Mouse (Mus musculus): ENCODE results near the gene Lrp4. TPM values are rescaled to one million over a fixed set of nuclear protein-coding genes. Genes with fewer than 3 reads are reported as not detected.

Lrp4 gene
- polyA plus RNA-seq, 1 experiment, result 0.44 TPM

GRCm38 (mm10) chr2:91426321-91426720 is 31.0 kb upstream of the Lrp4 start:
- Histone ChIP-seq H3K36me3 (ENCODE audit: control insufficient read depth, insufficient read depth, low read length) (no peaks in the 10 kb centered on the region), H3K4me1 (ENCODE audit: control insufficient read depth, insufficient read depth, low read length) (peaks cover 2% of the 10 kb centered on the region; the same call in 1 of the 2 replicates), H3K4me3 (ENCODE audit: control insufficient read depth, low read depth, low read length) (no peak overlapping the region), H3K27ac (ENCODE audit: control insufficient read depth, insufficient read depth, low read depth, low read length) (peak overlapping the region; percentile 25; the same call in 1 of the 2 replicates), H3K27me3 (ENCODE audit: control insufficient read depth, insufficient read depth, low read length) (no peaks in the 10 kb centered on the region)
- TF ChIP-seq POLR2A (IDR thresholded peaks at IDR 0.05; ENCODE audit: control insufficient read depth, low read depth, low read length), result no peak
- TF ChIP-seq CTCF (IDR thresholded peaks at IDR 0.05; ENCODE audit: control insufficient read depth, insufficient read depth, insufficient replicate concordance, low read depth, low read length), result no peak

- H3K36me3 ChIP-seq (ENCODE audit: control insufficient read depth, insufficient read depth, low read length), result no peaks in the 10 kb centered on the region
- H3K27ac ChIP-seq (ENCODE audit: control insufficient read depth, insufficient read depth, low read depth, low read length), result no peak overlapping the region
- H3K4me1 ChIP-seq (ENCODE audit: control insufficient read depth, insufficient read depth, low read length), result peaks cover 2% of the 10 kb centered on the region; the same call in 1 of the 2 replicates
- no peaks in the 10 kb centered on the region for H3K27me3 ChIP-seq (ENCODE audit: control insufficient read depth, insufficient read depth, low read length)
- no peak overlapping the region for H3K4me3 ChIP-seq (ENCODE audit: control insufficient read depth, low read depth, low read length)
- TF ChIP-seq POLR2A (IDR thresholded peaks at IDR 0.05; ENCODE audit: control insufficient read depth, low read depth, low read length) (no peak), CTCF (IDR thresholded peaks at IDR 0.05; ENCODE audit: control insufficient read depth, insufficient read depth, insufficient replicate concordance, low read depth, low read length) (no peak)
Observed at GRCm38 (mm10) chr2:91429146-91429545, 28.2 kb upstream of the Lrp4 start.

- H3K27ac ChIP-seq (ENCODE audit: control insufficient read depth, insufficient read depth, low read depth, low read length), result no peak overlapping the region
- H3K36me3 ChIP-seq (ENCODE audit: control insufficient read depth, insufficient read depth, low read length), result no peaks in the 10 kb centered on the region
- no peak overlapping the region for H3K4me3 ChIP-seq (ENCODE audit: control insufficient read depth, low read depth, low read length)
- H3K27me3 ChIP-seq (ENCODE audit: control insufficient read depth, insufficient read depth, low read length), result no peaks in the 10 kb centered on the region
- TF ChIP-seq CTCF (IDR thresholded peaks at IDR 0.05; ENCODE audit: control insufficient read depth, insufficient read depth, insufficient replicate concordance, low read depth, low read length) (no peak), POLR2A (IDR thresholded peaks at IDR 0.05; ENCODE audit: control insufficient read depth, low read depth, low read length) (no peak)
- peaks cover 2% of the 10 kb centered on the region; the same call in 1 of the 2 replicates for H3K4me1 ChIP-seq (ENCODE audit: control insufficient read depth, insufficient read depth, low read length)
Observed at GRCm38 (mm10) chr2:91429915-91430599, 27.3 kb upstream of the Lrp4 start.

GRCm38 (mm10) chr2:91430600-91430919 is 26.8 kb upstream of the Lrp4 start:
- no peak overlapping the region for H3K27ac ChIP-seq (ENCODE audit: control insufficient read depth, insufficient read depth, low read depth, low read length)
- peaks cover 2% of the 10 kb centered on the region; the same call in 1 of the 2 replicates for H3K4me1 ChIP-seq (ENCODE audit: control insufficient read depth, insufficient read depth, low read length)
- no peak overlapping the region for H3K4me3 ChIP-seq (ENCODE audit: control insufficient read depth, low read depth, low read length)
- no peaks in the 10 kb centered on the region for H3K36me3 ChIP-seq (ENCODE audit: control insufficient read depth, insufficient read depth, low read length)
- TF ChIP-seq POLR2A (IDR thresholded peaks at IDR 0.05; ENCODE audit: control insufficient read depth, low read depth, low read length) (peak; percentile 51; the same call in 1 of the 2 replicates), CTCF (IDR thresholded peaks at IDR 0.05; ENCODE audit: control insufficient read depth, insufficient read depth, insufficient replicate concordance, low read depth, low read length) (no peak)
- no peaks in the 10 kb centered on the region for H3K27me3 ChIP-seq (ENCODE audit: control insufficient read depth, insufficient read depth, low read length)

- 0 out of 2 replicates have a peak, but pooled peaks cover 3% of the 10 kb centered on the region for H3K4me1 ChIP-seq (ENCODE audit: control insufficient read depth, insufficient read depth, low read length)
Observed at GRCm38 (mm10) chr2:91436713-91437112, 20.6 kb upstream of the Lrp4 start.

GRCm38 (mm10) chr2:91437116-91437815 is 20.0 kb upstream of the Lrp4 start:
- H3K27ac ChIP-seq (ENCODE audit: control insufficient read depth, insufficient read depth, low read depth, low read length), result peak overlapping the region; percentile 58; the same call in 1 of the 2 replicates
- TF ChIP-seq CTCF (IDR thresholded peaks at IDR 0.05; ENCODE audit: control insufficient read depth, insufficient read depth, insufficient replicate concordance, low read depth, low read length) (no peak), POLR2A (IDR thresholded peaks at IDR 0.05; ENCODE audit: control insufficient read depth, low read depth, low read length) (no peak)

More at GRCm38 (mm10) chr2:91436713-91437112, 20.6 kb upstream of the Lrp4 start:
- Histone ChIP-seq H3K27ac (ENCODE audit: control insufficient read depth, insufficient read depth, low read depth, low read length) (no peak overlapping the region), H3K27me3 (ENCODE audit: control insufficient read depth, insufficient read depth, low read length) (no peaks in the 10 kb centered on the region), H3K36me3 (ENCODE audit: control insufficient read depth, insufficient read depth, low read length) (no peaks in the 10 kb centered on the region), H3K4me3 (ENCODE audit: control insufficient read depth, low read depth, low read length) (no peak overlapping the region)
- no peak for TF ChIP-seq POLR2A (IDR thresholded peaks at IDR 0.05; ENCODE audit: control insufficient read depth, low read depth, low read length)
- no peak for TF ChIP-seq CTCF (IDR thresholded peaks at IDR 0.05; ENCODE audit: control insufficient read depth, insufficient read depth, insufficient replicate concordance, low read depth, low read length)

GRCm38 (mm10) chr2:91439271-91439670 is 18.0 kb upstream of the Lrp4 start:
- TF ChIP-seq POLR2A (IDR thresholded peaks at IDR 0.05; ENCODE audit: control insufficient read depth, low read depth, low read length), result no peak
- TF ChIP-seq CTCF (IDR thresholded peaks at IDR 0.05; ENCODE audit: control insufficient read depth, insufficient read depth, insufficient replicate concordance, low read depth, low read length), result no peak
- Histone ChIP-seq H3K36me3 (ENCODE audit: control insufficient read depth, insufficient read depth, low read length) (0 out of 2 replicates have a peak, but pooled peaks cover 1% of the 10 kb centered on the region), H3K4me1 (ENCODE audit: control insufficient read depth, insufficient read depth, low read length) (0 out of 2 replicates have a peak, but pooled peaks cover 3% of the 10 kb centered on the region), H3K27me3 (ENCODE audit: control insufficient read depth, insufficient read depth, low read length) (no peaks in the 10 kb centered on the region), H3K4me3 (ENCODE audit: control insufficient read depth, low read depth, low read length) (no peak overlapping the region), H3K27ac (ENCODE audit: control insufficient read depth, insufficient read depth, low read depth, low read length) (no peak overlapping the region)

More at GRCm38 (mm10) chr2:91437116-91437815, 20.0 kb upstream of the Lrp4 start:
- 0 out of 2 replicates have a peak, but pooled peaks cover 3% of the 10 kb centered on the region for H3K4me1 ChIP-seq (ENCODE audit: control insufficient read depth, insufficient read depth, low read length)
- H3K27me3 ChIP-seq (ENCODE audit: control insufficient read depth, insufficient read depth, low read length), result no peaks in the 10 kb centered on the region
- no peaks in the 10 kb centered on the region for H3K36me3 ChIP-seq (ENCODE audit: control insufficient read depth, insufficient read depth, low read length)
- H3K4me3 ChIP-seq (ENCODE audit: control insufficient read depth, low read depth, low read length), result no peak overlapping the region
